Mouse (Mus musculus) E14TG2a.4 (cell line): Measurements from ENCODE around the gene Serac1.

ENCODE experiments used
- H3K27me3 ChIP-seq: 2 replicates; pipeline ENCODE4 v1.6.1; 2014; ENCODE audit warnings: low read length, control low read depth; ENCODE audit not compliant: insufficient read depth
- H3K36me3 ChIP-seq: 2 replicates; pipeline ENCODE4 v1.6.1; 2014; ENCODE audit warnings: low read length, control low read depth; ENCODE audit not compliant: insufficient read depth
- H3K4me1 ChIP-seq: replicated peaks from 2 replicates; pipeline ENCODE4 v1.6.1; 2014; ENCODE audit warnings: low read depth, low read length, control low read depth
- H3K4me3 ChIP-seq: replicated peaks from 2 replicates; pipeline ENCODE4 v1.5.1; 2014; ENCODE audit warnings: mild to moderate bottlenecking, low read length
- H3K9me3 ChIP-seq: 2 replicates; pipeline ENCODE4 v1.6.1; 2014; ENCODE audit warnings: low read length, control low read depth
- CTCF ChIP-seq: conservative IDR thresholded peaks from 2 replicates; pipeline ENCODE4 v1.5.1; 2014; ENCODE audit warnings: low read length
- NANOG ChIP-seq: IDR thresholded peaks from 2 replicates; pipeline ENCODE4 v1.6.1; 2014; ENCODE audit warnings: borderline replicate concordance, low read length, mixed read lengths
- POU5F1 ChIP-seq: IDR thresholded peaks from 2 replicates; pipeline ENCODE4 v1.6.1; 2014; ENCODE audit warnings: low read length, borderline replicate concordance

The Serac1 gene

DNA sequence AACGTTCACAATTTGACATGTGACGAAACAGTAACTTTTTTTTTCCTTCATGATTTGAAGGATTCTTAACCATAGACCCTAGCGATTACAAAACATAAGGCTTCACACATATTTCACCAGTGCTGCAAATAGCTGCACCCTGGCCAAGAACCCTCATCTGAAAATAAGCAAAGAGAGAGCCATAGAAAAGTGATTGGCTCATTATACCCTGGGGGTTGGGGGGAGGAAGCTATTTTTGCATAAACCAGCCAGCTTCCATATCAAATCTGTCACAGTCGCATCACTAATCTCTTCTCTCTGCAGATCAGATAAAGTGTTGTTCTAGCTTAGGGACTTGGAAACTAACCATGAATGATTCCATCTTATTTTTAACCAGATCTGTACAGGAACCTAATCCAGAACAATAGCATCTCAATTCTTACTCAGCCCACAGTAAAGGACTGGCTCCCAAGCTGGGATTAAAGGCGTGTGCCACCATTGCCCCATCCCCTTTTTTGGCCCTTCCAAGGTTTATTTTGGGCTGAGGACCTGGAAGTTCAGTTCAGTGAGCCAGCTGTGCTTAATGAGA lies 3.9 kb upstream of the Serac1 start:
- Histone ChIP-seq H3K9me3 (no peaks in the 10 kb centered on the region), H3K4me3 (no peak overlapping the region), H3K27me3 (no peaks in the 10 kb centered on the region), H3K4me1 (peaks cover 11% of the 10 kb centered on the region), H3K36me3 (peaks cover 63% of the 10 kb centered on the region)
- TF ChIP-seq CTCF (no peak), NANOG (no peak), POU5F1 (no peak)

DNA sequence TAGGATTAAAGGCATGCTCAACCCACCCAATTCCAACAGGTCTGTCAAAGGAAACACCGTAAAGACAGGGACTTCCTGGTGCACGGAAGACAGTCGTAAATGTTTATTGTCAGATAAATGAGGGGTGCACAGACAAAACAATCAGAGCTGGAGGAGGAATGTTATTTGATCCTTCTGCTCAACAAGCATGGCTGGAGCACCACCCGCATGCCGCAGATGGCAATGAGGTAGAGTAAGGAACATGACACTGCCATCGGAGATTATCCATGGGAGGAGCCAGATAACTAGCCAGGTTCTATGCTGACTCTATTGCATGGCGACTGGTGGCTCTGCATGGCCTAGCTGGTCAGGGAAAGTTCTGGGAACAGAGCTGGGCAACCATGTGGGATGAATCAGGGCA lies 6.1 kb downstream of the Serac1 start:
- Histone ChIP-seq H3K36me3 (peaks cover 58% of the 10 kb centered on the region), H3K27me3 (no peaks in the 10 kb centered on the region), H3K9me3 (no peaks in the 10 kb centered on the region), H3K4me3 (no peak overlapping the region), H3K4me1 (peaks cover 21% of the 10 kb centered on the region)
- TF ChIP-seq CTCF (no peak), POU5F1 (no peak), NANOG (no peak)

DNA sequence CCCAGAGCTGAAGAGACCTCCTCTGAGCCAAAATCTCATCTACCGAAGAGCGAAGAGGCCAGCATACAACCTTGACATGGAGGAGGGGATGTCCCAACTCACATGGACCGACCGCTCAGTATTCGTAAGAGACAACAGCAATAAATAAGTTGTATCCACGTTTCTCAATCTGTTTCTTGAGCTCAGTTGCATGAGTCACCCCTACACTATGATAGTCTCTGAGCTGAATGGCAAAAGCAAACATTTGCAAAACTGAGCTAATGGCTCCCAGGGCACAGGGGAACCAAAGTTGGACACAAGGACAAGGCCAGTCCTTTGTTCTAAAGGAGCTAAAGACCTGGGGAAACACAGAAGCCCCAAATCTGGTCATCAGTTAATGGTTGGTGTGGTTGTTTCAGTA lies 9.7 kb downstream of the Serac1 start:
- no peak for TF ChIP-seq NANOG
- no peaks in the 10 kb centered on the region for H3K27me3 ChIP-seq
- H3K4me1 ChIP-seq: peaks cover 16% of the 10 kb centered on the region
- no peaks in the 10 kb centered on the region for H3K9me3 ChIP-seq
- H3K36me3 ChIP-seq: peaks cover 88% of the 10 kb centered on the region
- no peak overlapping the region for H3K4me3 ChIP-seq

DNA sequence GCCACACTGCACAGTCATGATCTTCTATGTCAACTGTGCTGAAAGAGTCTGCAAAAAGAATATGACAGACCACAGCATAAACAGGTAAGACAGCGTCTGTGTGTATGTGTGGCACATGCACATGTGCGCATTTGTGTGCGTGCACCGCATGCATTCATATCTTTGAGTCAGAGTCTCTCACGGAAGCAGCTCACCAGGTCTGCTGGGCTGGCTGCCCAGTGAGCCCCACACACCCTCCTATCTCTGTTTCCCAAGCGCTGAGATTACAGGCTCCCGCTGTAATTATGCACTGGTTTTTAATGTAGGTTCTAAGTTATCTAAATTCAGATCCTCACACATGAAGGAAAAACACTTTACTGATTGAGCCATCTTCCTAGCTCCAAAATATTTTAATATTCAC lies 11.9 kb downstream of the Serac1 start:
- Histone ChIP-seq H3K4me3 (no peak overlapping the region), H3K4me1 (peaks cover 2% of the 10 kb centered on the region), H3K27me3 (no peaks in the 10 kb centered on the region), H3K36me3 (peaks cover 92% of the 10 kb centered on the region), H3K9me3 (no peaks in the 10 kb centered on the region)
- no peak for TF ChIP-seq CTCF
- no peak for TF ChIP-seq POU5F1
- no peak for TF ChIP-seq NANOG

DNA sequence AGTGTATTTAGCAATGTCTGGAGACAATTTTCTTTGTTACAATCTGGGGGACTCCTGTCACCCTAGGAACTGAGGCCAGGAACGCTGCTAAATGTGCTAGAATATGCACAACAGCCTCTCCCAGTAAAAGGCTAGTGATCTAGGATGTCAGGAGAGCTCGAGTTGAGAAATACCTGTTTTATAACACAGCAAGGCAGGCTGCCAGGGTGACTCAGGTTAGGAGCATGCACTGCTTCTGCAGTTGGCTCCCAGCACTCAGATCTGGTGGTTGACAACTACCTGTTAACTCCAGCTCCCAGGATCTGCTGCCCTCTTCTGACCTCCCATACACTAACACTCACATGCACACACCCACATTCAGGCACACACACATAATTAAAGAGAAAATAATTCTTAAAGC lies 13.5 kb downstream of the Serac1 start:
- H3K36me3 ChIP-seq: peaks cover 83% of the 10 kb centered on the region
- H3K4me1 ChIP-seq: no peaks in the 10 kb centered on the region
- no peaks in the 10 kb centered on the region for H3K27me3 ChIP-seq
- no peaks in the 10 kb centered on the region for H3K9me3 ChIP-seq
- TF ChIP-seq CTCF (no peak), POU5F1 (no peak), NANOG (no peak)
- no peak overlapping the region for H3K4me3 ChIP-seq

DNA sequence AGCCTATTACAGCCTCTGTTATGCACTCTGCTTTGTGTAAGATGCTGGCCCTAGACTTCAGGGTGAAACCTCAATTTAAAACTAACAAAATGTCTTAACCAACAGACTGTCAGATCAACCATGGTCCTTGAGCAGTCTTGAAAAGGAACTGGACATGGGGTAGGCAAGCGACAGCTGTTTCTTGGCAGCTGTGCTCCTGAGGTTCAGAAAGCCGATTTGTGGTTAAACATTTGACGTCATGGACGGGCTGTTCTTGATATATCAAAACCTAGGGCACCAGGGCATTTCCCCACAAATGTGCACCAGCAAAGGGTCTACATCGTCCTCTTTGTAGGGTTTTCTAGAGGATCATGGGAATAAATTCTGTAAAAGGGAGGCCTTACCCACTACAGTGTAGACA lies 16.0 kb downstream of the Serac1 start:
- H3K4me1 ChIP-seq: no peaks in the 10 kb centered on the region
- H3K9me3 ChIP-seq: no peaks in the 10 kb centered on the region
- H3K4me3 ChIP-seq: no peak overlapping the region
- TF ChIP-seq CTCF (no peak), POU5F1 (no peak), NANOG (no peak)
- peaks cover 81% of the 10 kb centered on the region for H3K36me3 ChIP-seq
- no peaks in the 10 kb centered on the region for H3K27me3 ChIP-seq

DNA sequence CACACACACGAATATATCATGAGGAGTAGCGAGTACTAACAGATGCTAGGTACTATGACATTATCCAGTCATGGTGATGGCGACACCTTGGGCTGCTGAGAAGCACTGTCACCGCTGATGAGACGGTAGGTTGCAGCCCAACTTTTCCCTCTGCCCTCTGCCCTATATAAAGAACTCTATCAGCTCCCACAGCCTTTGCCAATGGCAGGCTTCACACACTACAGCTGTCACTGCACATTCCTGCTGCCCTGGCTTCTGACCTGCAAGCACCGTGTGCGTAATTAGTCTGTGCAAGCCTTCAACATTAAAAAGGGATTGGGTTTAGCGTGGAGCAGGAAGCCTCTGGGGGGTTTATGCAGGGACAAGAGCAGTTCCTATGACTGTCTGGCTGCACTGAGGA lies 16.7 kb downstream of the Serac1 start:
- no peaks in the 10 kb centered on the region for H3K27me3 ChIP-seq
- peaks cover 80% of the 10 kb centered on the region for H3K36me3 ChIP-seq
- TF ChIP-seq NANOG (no peak), CTCF (no peak), POU5F1 (no peak)
- no peaks in the 10 kb centered on the region for H3K9me3 ChIP-seq
- no peaks in the 10 kb centered on the region for H3K4me1 ChIP-seq
- H3K4me3 ChIP-seq: no peak overlapping the region

DNA sequence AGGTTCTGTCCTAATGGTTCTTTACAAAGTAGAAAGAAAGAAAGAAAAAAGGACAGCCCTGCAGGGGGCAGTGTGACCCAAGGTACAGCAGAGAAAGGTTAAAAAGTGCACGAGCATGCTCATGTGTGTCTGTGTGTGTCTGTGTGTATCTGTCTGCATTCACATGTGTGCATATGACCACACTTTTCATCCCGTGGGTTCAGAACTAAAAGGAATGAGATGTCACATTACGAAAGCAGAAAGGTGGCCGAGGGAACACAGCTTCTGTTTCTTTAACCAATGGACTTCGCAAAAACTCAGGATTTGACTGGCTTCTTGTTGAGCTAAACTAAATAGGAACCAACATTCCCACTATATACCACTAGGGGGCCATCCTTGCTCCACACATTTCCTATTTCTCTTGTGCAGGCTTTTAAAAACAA lies 24.6 kb downstream of the Serac1 start:
- no peaks in the 10 kb centered on the region for H3K27me3 ChIP-seq
- H3K9me3 ChIP-seq: no peaks in the 10 kb centered on the region
- TF ChIP-seq POU5F1 (no peak), CTCF (peak; percentile 56; the same call in 1 of the 2 replicates)
- no peak overlapping the region for H3K4me3 ChIP-seq
- peaks cover 72% of the 10 kb centered on the region for H3K36me3 ChIP-seq
- peaks cover 8% of the 10 kb centered on the region for H3K4me1 ChIP-seq

DNA sequence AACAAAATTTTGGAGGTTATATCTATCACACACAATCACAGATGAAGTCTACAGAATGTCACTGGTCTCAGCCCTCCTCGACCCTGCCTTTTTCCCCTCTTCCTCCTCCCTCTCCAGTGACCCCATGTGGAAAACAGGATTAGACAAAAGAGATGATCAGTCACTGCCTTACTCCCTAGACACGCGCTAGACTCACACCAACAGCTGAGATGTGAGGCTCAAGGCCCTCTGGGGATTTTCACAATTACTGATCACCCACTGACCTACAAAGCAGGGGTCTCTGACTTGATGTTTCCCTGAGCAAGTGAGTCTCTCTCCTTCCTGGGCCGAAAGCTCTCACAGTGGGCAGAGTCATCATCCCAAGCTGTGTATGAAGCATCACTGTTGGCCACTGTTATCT lies 26.7 kb downstream of the Serac1 start:
- no peaks in the 10 kb centered on the region for H3K9me3 ChIP-seq
- peaks cover 8% of the 10 kb centered on the region for H3K4me1 ChIP-seq
- TF ChIP-seq NANOG (no peak), CTCF (no peak), POU5F1 (no peak)
- H3K4me3 ChIP-seq: no peak overlapping the region
- no peaks in the 10 kb centered on the region for H3K27me3 ChIP-seq
- H3K36me3 ChIP-seq: peaks cover 76% of the 10 kb centered on the region
